Mouse (Mus musculus) brown adipose tissue, adult 24 weeks (tissue): Measurements from ENCODE around the gene Ogfr. TPM values are rescaled to one million over a fixed set of nuclear protein-coding genes. Genes with fewer than 3 reads are reported as not detected.

Source experiments
- H3K27ac ChIP-seq: fragments of 200-500 bp; replicated peaks from 2 replicates; pipeline ENCODE4 v1.5.1; 2012; ENCODE audit warnings: low read depth, mild to moderate bottlenecking, low read length
- H3K4me1 ChIP-seq: fragments of 200-500 bp; 2 replicates; pipeline ENCODE4 v1.6.1; 2012; ENCODE audit warnings: low read length, mixed read lengths; ENCODE audit not compliant: control insufficient read depth, insufficient read depth, insufficient read length
- H3K4me3 ChIP-seq: fragments of 200-500 bp; 2 replicates; pipeline ENCODE4 v1.5.1; 2012; ENCODE audit warnings: low read depth, mild to moderate bottlenecking, low read length, moderate library complexity; ENCODE audit not compliant: insufficient read depth
- polyA plus RNA-seq: library from polyadenylated mRNA; stranded (reverse); fragments of >200 nt; gene quantifications from 2 replicates; pipeline ENCODE4 v1.2.4, GENCODE M21; 2012; ENCODE audit not compliant: missing spikeins, insufficient read depth, insufficient read length

Ogfr gene
- polyA plus RNA-seq, 1 experiment, result 19.9 TPM

- Histone ChIP-seq H3K4me3 (peak within 1 kb of the TSS; percentile 17), H3K27ac (peak within 1 kb of the TSS; percentile 59), H3K4me1 (no peaks in the 10 kb centered on the region)
Measured at GRCm38 (mm10) chr2:180581002-180581401, 8.0 kb upstream of the Ogfr start, which contains the start of gene Mrgbp. Gene Mrgbp (plus strand): TSS chr2:180581304.

- Histone ChIP-seq H3K27ac (peak overlapping the region; percentile 61), H3K4me1 (no peaks in the 10 kb centered on the region), H3K4me3 (peak overlapping the region; percentile 89)
Measured at GRCm38 (mm10) chr2:180582481-180583153, 6.4 kb upstream of the Ogfr start.

GRCm38 (mm10) chr2:180583154-180583507 is 5.9 kb upstream of the Ogfr start:
- no peak overlapping the region for H3K27ac ChIP-seq

GRCm38 (mm10) chr2:180588736-180589122 is 316 bp upstream of the Ogfr start:
- Histone ChIP-seq H3K27ac (no peak overlapping the region), H3K4me1 (peaks cover 4% of the 10 kb centered on the region; the same call in 1 of the 2 replicates), H3K4me3 (peak overlapping the region; percentile 97)

More at GRCm38 (mm10) chr2:180583154-180583507, 5.9 kb upstream of the Ogfr start:
- H3K4me1 ChIP-seq, result no peaks in the 10 kb centered on the region
- peak overlapping the region; percentile 89 for H3K4me3 ChIP-seq

GRCm38 (mm10) chr2:180597490-180597889 is 8.4 kb downstream of the Ogfr start, which contains the start of gene Col9a3:
Gene Col9a3 (plus strand): TSS chr2:180597790.
- Histone ChIP-seq H3K4me3 (no peak within 1 kb of the TSS), H3K27ac (no peak within 1 kb of the TSS), H3K4me1 (no peaks in the 10 kb centered on the region)

- no peak overlapping the region for H3K4me3 ChIP-seq
Measured at GRCm38 (mm10) chr2:180598157-180598705, 9.2 kb downstream of the Ogfr start.

GRCm38 (mm10) chr2:180600569-180601021 is 11.6 kb downstream of the Ogfr start:
- Histone ChIP-seq H3K4me3 (no peak overlapping the region), H3K4me1 (no peaks in the 10 kb centered on the region), H3K27ac (no peak overlapping the region)

More at GRCm38 (mm10) chr2:180598157-180598705, 9.2 kb downstream of the Ogfr start:
- Histone ChIP-seq H3K27ac (no peak overlapping the region), H3K4me1 (no peaks in the 10 kb centered on the region)

- no peak overlapping the region for H3K4me3 ChIP-seq
- no peaks in the 10 kb centered on the region for H3K4me1 ChIP-seq
- H3K27ac ChIP-seq, result no peak overlapping the region
Measured at GRCm38 (mm10) chr2:180604781-180605180, 15.7 kb downstream of the Ogfr start.

- no peak overlapping the region for H3K27ac ChIP-seq
- H3K4me1 ChIP-seq, result no peaks in the 10 kb centered on the region
Measured at GRCm38 (mm10) chr2:180610283-180610682, 21.2 kb downstream of the Ogfr start.

GRCm38 (mm10) chr2:180611882-180612281 is 22.8 kb downstream of the Ogfr start:
- no peak overlapping the region for H3K27ac ChIP-seq
- H3K4me3 ChIP-seq, result no peak overlapping the region
- no peaks in the 10 kb centered on the region for H3K4me1 ChIP-seq

More at GRCm38 (mm10) chr2:180610283-180610682, 21.2 kb downstream of the Ogfr start:
- H3K4me3 ChIP-seq, result no peak overlapping the region

GRCm38 (mm10) chr2:180641576-180642554 is 52.8 kb downstream of the Ogfr start:
- H3K4me3 ChIP-seq, result no peak overlapping the region
- no peaks in the 10 kb centered on the region for H3K4me1 ChIP-seq
- H3K27ac ChIP-seq, result no peak overlapping the region

GRCm38 (mm10) chr2:180642555-180643260 is 53.7 kb downstream of the Ogfr start, which contains the start of gene Tcfl5:
Gene Tcfl5 (minus strand): TSS chr2:180642708.
- no peaks in the 10 kb centered on the region for H3K4me1 ChIP-seq
- H3K4me3 ChIP-seq, result no peak within 1 kb of the TSS
- no peak within 1 kb of the TSS for H3K27ac ChIP-seq

- no peak overlapping the region for H3K4me3 ChIP-seq
- no peaks in the 10 kb centered on the region for H3K4me1 ChIP-seq
- no peak overlapping the region for H3K27ac ChIP-seq
Measured at GRCm38 (mm10) chr2:180643626-180644025, 54.6 kb downstream of the Ogfr start.
